Mouse (Mus musculus) heart, adult 2 months (tissue): ENCODE data around the gene Slc26a8. TPM values are rescaled to one million over a fixed set of nuclear protein-coding genes. Genes with fewer than 3 reads are reported as not detected.
A peak's percentile ranks its signal among the peaks of the same experiment; 100 is the strongest.

Source experiments
- DNase-seq, 2 experiments: peaks; one replicate each; pipeline ENCODE4 v3.0.0; 2021
- H3K27ac ChIP-seq: fragments of 200-600 bp; 2 replicates; pipeline ENCODE4 v1.8.1; 2022
- H3K27me3 ChIP-seq: fragments of 200-500 bp; 2 replicates; pipeline ENCODE4 v1.6.1; 2012; ENCODE audit warnings: mild to moderate bottlenecking, low read length, inconsistent platforms, mixed read lengths; ENCODE audit not compliant: control insufficient read depth, insufficient read depth
- H3K36me3 ChIP-seq: fragments of 200-500 bp; 2 replicates; pipeline ENCODE4 v1.6.1; 2012; ENCODE audit warnings: low read length, inconsistent platforms; ENCODE audit not compliant: control insufficient read depth, insufficient read depth
- H3K4me1 ChIP-seq: fragments of 200-500 bp; 2 replicates; pipeline ENCODE4 v1.6.1; 2011; ENCODE audit warnings: low read length; ENCODE audit not compliant: control insufficient read depth, insufficient read depth
- H3K4me3 ChIP-seq: fragments of 200-600 bp; 2 replicates; pipeline ENCODE4 v1.8.1; 2022
- H3K79me2 ChIP-seq: fragments of 200-500 bp; replicated peaks from 2 replicates; pipeline ENCODE4 v1.6.1; 2012; ENCODE audit warnings: mild to moderate bottlenecking, inconsistent platforms, low read length, moderate library complexity, mixed read lengths; ENCODE audit not compliant: control insufficient read depth, insufficient read depth
- H3K9ac ChIP-seq: fragments of 200-500 bp; 2 replicates; pipeline ENCODE4 v1.6.1; 2012; ENCODE audit warnings: low read depth, mild to moderate bottlenecking, control low read depth, inconsistent platforms, low read length, mixed read lengths
- CTCF ChIP-seq: fragments of 200-600 bp; IDR thresholded peaks from 2 replicates; pipeline ENCODE4 v1.8.1; 2022; ENCODE audit warnings: antibody characterized with exemption, mild to moderate bottlenecking, moderate library complexity
- EP300 ChIP-seq: fragments of 200-500 bp; IDR thresholded peaks from 2 replicates; pipeline ENCODE4 v1.6.1; 2011; ENCODE audit warnings: low read depth, low read length, control low read depth; ENCODE audit not compliant: insufficient read depth
- POLR2A ChIP-seq: fragments of 200-500 bp; IDR thresholded peaks from 2 replicates; pipeline ENCODE4 v1.6.1; 2011; ENCODE audit warnings: mild to moderate bottlenecking, low read depth, low read length, control low read depth; ENCODE audit not compliant: insufficient read depth
- WGBS: fragments of 180-500 bp; shearing (Covaris S2); methylation state at CpG from one replicate; pipeline ENCODE4 v1.1.7; 2018; 5-methylcytosine and 5-hydroxymethylcytosine counted together
- intact Hi-C: fragments of 180-260 bp; cut with DNase I; formaldehyde crosslinking; loops from one replicate; pipeline ENCODE4 v1.15.1; 2025
- polyA plus RNA-seq: library from polyadenylated mRNA; depleted of rRNA; stranded (reverse); fragments of >200 nt; gene quantifications from 2 replicates; pipeline ENCODE4 v1.2.3, GENCODE M21; 2012
- total RNA-seq, 2 experiments: library from RNA; stranded (reverse); gene quantifications; 2 replicates each; pipeline ENCODE4 v1.2.3; 2021

Gene Slc26a8
- total and polyA plus RNA-seq, 3 experiments: 0.26 to 1.3 (median 0.70) TPM

GRCm38 (mm10) chr17:28702646-28703045 is 12.6 kb upstream of the Slc26a8 start:
- no peak overlapping the region for H3K4me3 ChIP-seq
- peak overlapping the region; percentile 52 for H3K27ac ChIP-seq
- H3K4me1 ChIP-seq: peaks cover 28% of the 10 kb centered on the region
- peaks cover 41% of the 10 kb centered on the region for H3K36me3 ChIP-seq
- TF ChIP-seq CTCF (no peak), EP300 (no peak), POLR2A (no peak)
- WGBS: 15% methylated on average over 2 of the region's 2 CpGs
- no peak for DNase-seq
- no peaks in the 10 kb centered on the region for H3K27me3 ChIP-seq
- no peak overlapping the region for H3K9ac ChIP-seq
- H3K79me2 ChIP-seq: peaks cover 13% of the 10 kb centered on the region
- intact Hi-C loops: no loop called here

DNA sequence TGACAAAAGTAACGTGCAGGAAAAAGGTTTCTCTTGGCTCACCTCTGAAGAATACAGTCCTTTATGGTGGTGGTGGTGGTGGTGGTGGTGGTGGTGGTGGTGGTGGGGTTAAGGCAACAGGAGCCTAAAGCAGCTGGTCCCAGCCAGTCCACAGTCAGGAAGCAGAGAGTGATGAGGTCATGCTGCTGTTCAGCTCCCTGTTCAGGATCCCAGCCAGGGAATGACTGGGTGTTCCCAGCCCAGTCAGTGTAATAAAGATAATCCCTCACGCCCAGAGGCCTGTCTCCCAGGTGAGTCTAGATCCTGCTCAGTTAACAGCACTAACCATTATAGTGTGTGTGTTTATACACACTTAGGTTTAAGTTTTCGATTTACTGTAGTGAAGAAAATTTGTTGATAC is 11.7 kb upstream of the Slc26a8 start:
- Histone ChIP-seq H3K79me2 (peaks cover 10% of the 10 kb centered on the region), H3K27ac (peak overlapping the region; percentile 52), H3K4me1 (peaks cover 30% of the 10 kb centered on the region), H3K9ac (no peak overlapping the region), H3K36me3 (peaks cover 46% of the 10 kb centered on the region), H3K27me3 (no peaks in the 10 kb centered on the region), H3K4me3 (no peak overlapping the region)
- 55% methylated on average over 3 of the region's 3 CpGs for WGBS
- intact Hi-C loops: no loop called here
- TF ChIP-seq EP300 (no peak), POLR2A (no peak), CTCF (no peak)
- DNase-seq: no peak

- H3K27me3 ChIP-seq: no peaks in the 10 kb centered on the region
- TF ChIP-seq EP300: no peak
- TF ChIP-seq CTCF: no peak
- TF ChIP-seq POLR2A: no peak
- H3K4me1 ChIP-seq: peaks cover 34% of the 10 kb centered on the region
- DNase-seq: no peak
- intact Hi-C loops: no loop called here
- no peak overlapping the region for H3K4me3 ChIP-seq
- WGBS: 78% methylated on average over 4 of the region's 4 CpGs
- peaks cover 11% of the 10 kb centered on the region for H3K79me2 ChIP-seq
- H3K9ac ChIP-seq: no peak overlapping the region
- no peak overlapping the region for H3K27ac ChIP-seq
- H3K36me3 ChIP-seq: peaks cover 48% of the 10 kb centered on the region
Measured at GRCm38 (mm10) chr17:28701171-28701570, 11.1 kb upstream of the Slc26a8 start.

- WGBS: 58% methylated on average over 7 of the region's 7 CpGs
- Histone ChIP-seq H3K36me3 (peaks cover 50% of the 10 kb centered on the region), H3K9ac (no peak overlapping the region), H3K4me3 (no peak overlapping the region), H3K27me3 (no peaks in the 10 kb centered on the region), H3K4me1 (peaks cover 33% of the 10 kb centered on the region), H3K27ac (no peak overlapping the region), H3K79me2 (peaks cover 8% of the 10 kb centered on the region)
- no peak for DNase-seq
- intact Hi-C loops: no loop called here
- TF ChIP-seq POLR2A: no peak
- TF ChIP-seq CTCF: no peak
- TF ChIP-seq EP300: no peak
Measured at GRCm38 (mm10) chr17:28699789-28700188, 9.8 kb upstream of the Slc26a8 start.

GRCm38 (mm10) chr17:28698672-28699071 is 8.6 kb upstream of the Slc26a8 start:
- H3K4me3 ChIP-seq: no peak overlapping the region
- no peak for DNase-seq
- intact Hi-C loops: no loop called here
- TF ChIP-seq POLR2A (no peak), CTCF (no peak), EP300 (no peak)
- H3K4me1 ChIP-seq: peaks cover 36% of the 10 kb centered on the region
- peak overlapping the region; percentile 62 for H3K27ac ChIP-seq
- H3K36me3 ChIP-seq: peaks cover 55% of the 10 kb centered on the region
- WGBS: 47% methylated on average over 2 of the region's 2 CpGs
- no peak overlapping the region for H3K9ac ChIP-seq
- no peaks in the 10 kb centered on the region for H3K27me3 ChIP-seq
- H3K79me2 ChIP-seq: peaks cover 8% of the 10 kb centered on the region

GRCm38 (mm10) chr17:28698245-28698644 is 8.2 kb upstream of the Slc26a8 start:
- H3K9ac ChIP-seq: no peak overlapping the region
- no peak overlapping the region for H3K4me3 ChIP-seq
- H3K4me1 ChIP-seq: peaks cover 38% of the 10 kb centered on the region
- no peaks in the 10 kb centered on the region for H3K27me3 ChIP-seq
- no peak for TF ChIP-seq CTCF
- TF ChIP-seq EP300: no peak
- TF ChIP-seq POLR2A: no peak
- H3K79me2 ChIP-seq: peaks cover 8% of the 10 kb centered on the region
- WGBS: 24% methylated on average over 4 of the region's 4 CpGs
- DNase-seq: no peak
- H3K27ac ChIP-seq: peak overlapping the region; percentile 62
- peaks cover 54% of the 10 kb centered on the region for H3K36me3 ChIP-seq
- intact Hi-C loops: no loop called here
